Mouse (Mus musculus) CH12.LX (cell line): ENCODE measurements at regions not wholly inside any gene's neighbourhood (a gene's known extent, or its start where the extent isn't known, plus 50 kb on each side); places are given as distances from the start of the nearest gene placed in this dataset.

Source experiments
- DNase-seq: peaks from one replicate; pipeline ENCODE4 v3.0.0-alpha.2; 2013; ENCODE audit errors: extremely low read depth
- H3K27ac ChIP-seq: 2 replicates; pipeline ENCODE4 v1.5.1; 2012; ENCODE audit warnings: low read depth, mild to moderate bottlenecking, control low read depth, moderate library complexity; ENCODE audit not compliant: insufficient read depth
- H3K27me3 ChIP-seq: replicated peaks from 2 replicates; pipeline ENCODE3; 2012; ENCODE audit warnings: inconsistent platforms
- H3K36me3 ChIP-seq, 2 experiments: replicated peaks in 1 of 2; 2 replicates each; pipeline versions ENCODE3 to v1.6.1; 2012; ENCODE audit warnings: inconsistent platforms in 1 of 2, low read length in 1 of 2, mild to moderate bottlenecking in 1 of 2, mixed read lengths in 1 of 2, moderate library complexity in 1 of 2; ENCODE audit not compliant: control insufficient read depth in 1 of 2, insufficient read depth in 1 of 2
- H3K4me1 ChIP-seq, 2 experiments: 2 replicates each; pipeline ENCODE4 v1.6.1; 2012; ENCODE audit warnings: inconsistent platforms in 1 of 2, moderate library complexity in 1 of 2; ENCODE audit not compliant: insufficient read depth in 2 of 2, control insufficient read depth in 1 of 2
- H3K4me2 ChIP-seq: 2 replicates; pipeline ENCODE4 v1.6.1; 2012; ENCODE audit warnings: low read depth, mild to moderate bottlenecking, control low read depth; ENCODE audit not compliant: poor library complexity, insufficient read depth, severe bottlenecking
- H3K4me3 ChIP-seq, 3 experiments: fragments of 150-350 bp in 1 of 3; sonication (generic) in 1 of 3; replicated peaks in 1 of 3; 2 replicates each; pipeline versions ENCODE3 to v1.5.1; 2011 to 2012; ENCODE audit warnings: low read depth in 2 of 3, low read length in 2 of 3, mild to moderate bottlenecking in 2 of 3, moderate library complexity in 2 of 3, control low read depth in 1 of 3, improper control_type of control experiment in 1 of 3, inconsistent platforms in 1 of 3, mixed read lengths in 1 of 3; ENCODE audit not compliant: poor library complexity in 1 of 3
- H3K79me2 ChIP-seq: replicated peaks from 2 replicates; pipeline ENCODE4 v1.6.1; 2012; ENCODE audit warnings: mild to moderate bottlenecking, moderate library complexity; ENCODE audit not compliant: control insufficient read depth, poor library complexity, insufficient read depth, severe bottlenecking; ENCODE audit errors: extremely low read depth
- H3K9ac ChIP-seq: 2 replicates; pipeline ENCODE4 v1.6.1; 2012; ENCODE audit warnings: low read depth, mild to moderate bottlenecking, control low read depth, moderate library complexity; ENCODE audit not compliant: insufficient read depth
- H3K9me3 ChIP-seq: replicated peaks from 2 replicates; pipeline ENCODE3; 2012; ENCODE audit warnings: low read length, inconsistent platforms, mixed read lengths
- BHLHE40 ChIP-seq: IDR thresholded peaks from 2 replicates; pipeline ENCODE4 v1.6.1; 2011; ENCODE audit warnings: mild to moderate bottlenecking, low read depth, low read length, improper control_type of control experiment
- CHD1 ChIP-seq: IDR thresholded peaks from 2 replicates; pipeline ENCODE4 v1.6.1; 2012; ENCODE audit warnings: low read depth, low read length, improper control_type of control experiment, inconsistent platforms
- CHD2 ChIP-seq: IDR thresholded peaks from 2 replicates; pipeline ENCODE4 v1.6.1; 2011; ENCODE audit warnings: low read length, improper control_type of control experiment
- CTCF ChIP-seq, 2 experiments: IDR thresholded peaks in 1 of 2; conservative IDR thresholded peaks in 1 of 2; 2 replicates each; pipeline ENCODE4 v1.5.1; 2011 to 2012; ENCODE audit warnings: low read depth in 2 of 2, low read length in 2 of 2, improper control_type of control experiment in 1 of 2, inconsistent platforms in 1 of 2, mild to moderate bottlenecking in 1 of 2, moderate library complexity in 1 of 2
- EP300 ChIP-seq: IDR thresholded peaks from 2 replicates; pipeline ENCODE4 v1.6.1; 2011; ENCODE audit warnings: low read length, improper control_type of control experiment
- JUN ChIP-seq: IDR thresholded peaks from 2 replicates; pipeline ENCODE4 v1.6.1; 2011; ENCODE audit warnings: low read depth, mild to moderate bottlenecking, low read length, improper control_type of control experiment, moderate library complexity; ENCODE audit not compliant: insufficient read depth
- JUND ChIP-seq: conservative IDR thresholded peaks from 2 replicates; pipeline ENCODE4 v1.6.1; 2011; ENCODE audit warnings: low read depth, low read length, improper control_type of control experiment
- KAT2A ChIP-seq: IDR thresholded peaks from 2 replicates; pipeline ENCODE4 v1.6.1; 2012; ENCODE audit warnings: low read length, improper control_type of control experiment, inconsistent platforms; ENCODE audit not compliant: insufficient replicate concordance
- MAFK ChIP-seq: IDR thresholded peaks from 2 replicates; pipeline ENCODE4 v1.6.1; 2011; ENCODE audit warnings: low read length, improper control_type of control experiment; ENCODE audit not compliant: insufficient replicate concordance
- MXI1 ChIP-seq: IDR thresholded peaks from 2 replicates; pipeline ENCODE4 v1.6.1; 2011; ENCODE audit warnings: mild to moderate bottlenecking, low read depth, low read length, improper control_type of control experiment
- MYC ChIP-seq: IDR thresholded peaks from 2 replicates; pipeline ENCODE4 v1.6.1; 2011; ENCODE audit warnings: low read depth, mild to moderate bottlenecking, improper control_type of control experiment, low read length
- NELFE ChIP-seq: IDR thresholded peaks from 2 replicates; pipeline ENCODE4 v1.6.1; 2011; ENCODE audit warnings: low read depth, low read length, improper control_type of control experiment
- NRF1 ChIP-seq: IDR thresholded peaks from 2 replicates; pipeline ENCODE4 v1.6.1; 2014; ENCODE audit warnings: low read depth, mild to moderate bottlenecking, inconsistent platforms, low read length, improper control_type of control experiment, moderate library complexity
- POLR2AphosphoS2 ChIP-seq: IDR thresholded peaks from 2 replicates; pipeline ENCODE4 v1.6.1; 2011; ENCODE audit warnings: low read depth, low read length, improper control_type of control experiment
- RAD21 ChIP-seq: IDR thresholded peaks from 2 replicates; pipeline ENCODE4 v1.6.1; 2011; ENCODE audit warnings: low read depth, mild to moderate bottlenecking, low read length, improper control_type of control experiment, moderate library complexity
- RCOR1 ChIP-seq: conservative IDR thresholded peaks from 2 replicates; pipeline ENCODE4 v1.6.1; 2012; ENCODE audit warnings: low read depth, mild to moderate bottlenecking, inconsistent platforms, low read length, improper control_type of control experiment
- SMC3 ChIP-seq: IDR thresholded peaks from 2 replicates; pipeline ENCODE4 v1.6.1; 2011; ENCODE audit warnings: low read depth, low read length, improper control_type of control experiment
- TBP ChIP-seq: conservative IDR thresholded peaks from 2 replicates; pipeline ENCODE4 v1.6.1; 2011; ENCODE audit warnings: low read depth, low read length, improper control_type of control experiment
- TCF12 ChIP-seq: IDR thresholded peaks from 2 replicates; pipeline ENCODE4 v1.6.1; 2014; ENCODE audit warnings: low read depth, mild to moderate bottlenecking, inconsistent platforms, low read length, improper control_type of control experiment
- UBTF ChIP-seq: IDR thresholded peaks from 2 replicates; pipeline ENCODE4 v1.6.1; 2012; ENCODE audit warnings: low read depth, mild to moderate bottlenecking, inconsistent platforms, low read length, improper control_type of control experiment, moderate library complexity
- USF2 ChIP-seq: conservative IDR thresholded peaks from 2 replicates; pipeline ENCODE4 v1.6.1; 2011; ENCODE audit warnings: low read depth, low read length, improper control_type of control experiment
- ZC3H11A ChIP-seq: IDR thresholded peaks from 2 replicates; pipeline ENCODE4 v1.6.1; 2012; ENCODE audit warnings: low read depth, mild to moderate bottlenecking, inconsistent platforms, low read length, improper control_type of control experiment
- ZKSCAN1 ChIP-seq: IDR thresholded peaks from 2 replicates; pipeline ENCODE4 v1.6.1; 2012; ENCODE audit warnings: low read depth, inconsistent platforms, low read length, improper control_type of control experiment, borderline replicate concordance
- ZNF384 ChIP-seq: IDR thresholded peaks from 2 replicates; pipeline ENCODE4 v1.6.1; 2012; ENCODE audit warnings: low read depth, low read length, improper control_type of control experiment, inconsistent platforms
- dilution Hi-C: fragments of 300-500 bp; cut with MboI; formaldehyde crosslinking; loops from 2 replicates; pipeline ENCODE4 v1.14.3; 2020; ENCODE audit warnings: low sequenced_read_pairs; ENCODE audit not compliant: extremely low pct_unique_long_range_greater_than_20kb, extremely low pct_ligation_motif_present
- in situ Hi-C: fragments of 300-500 bp; cut with MboI; formaldehyde crosslinking; loops from 3 replicates; pipeline ENCODE4 v1.14.3; 2019; ENCODE audit warnings: low sequenced_read_pairs, low pct_ligation_motif_present, low pct_unique_long_range_greater_than_20kb, mixed read lengths

- dilution Hi-C loops = no loop called here
- peaks cover 2% of the 10 kb centered on the region for H3K9me3 ChIP-seq
- no peak overlapping the region for H3K27ac ChIP-seq
- H3K27me3 ChIP-seq = peaks cover 92% of the 10 kb centered on the region
- TF ChIP-seq UBTF (no peak), MXI1 (no peak), RAD21 (no peak), ZC3H11A (no peak), TBP (no peak), KAT2A (no peak), JUN (no peak), USF2 (no peak), CTCF (conservative IDR thresholded peaks at IDR 0.05 in 1 of 2, IDR thresholded peaks at IDR 0.05 in 1 of 2; ENCODE audit: low read depth in 2 of 2, low read length in 2 of 2) (no peak), EP300 (no peak), ZNF384 (no peak), NRF1 (no peak), NELFE (no peak), BHLHE40 (no peak), ZKSCAN1 (no peak), TCF12 (no peak)
- TF ChIP-seq, all 38 proteins: peak for 0
- H3K9ac ChIP-seq = no peak overlapping the region
- H3K79me2 ChIP-seq = no peaks in the 10 kb centered on the region
- H3K36me3 ChIP-seq = no peaks in the 10 kb centered on the region
- no peak overlapping the region for H3K4me2 ChIP-seq
- DNase-seq = no peak
- H3K4me3 ChIP-seq = no peak overlapping the region
- H3K4me1 ChIP-seq = no peaks in the 10 kb centered on the region
- in situ Hi-C loops = no loop called here
These were observed 67.0 kb upstream of the Calcoco1 start for GRCm38 (mm10) chr15:102788846-102789518.

- TF ChIP-seq MYC (no peak), MAFK (no peak), POLR2AphosphoS2 (no peak), JUN (no peak), JUND (no peak), CHD2 (no peak), KAT2A (no peak), SMC3 (no peak), CHD1 (no peak), BHLHE40 (no peak), TCF12 (no peak), RCOR1 (no peak), NELFE (no peak), USF2 (no peak), ZC3H11A (no peak)
- no peak overlapping the region for H3K9ac ChIP-seq
- dilution Hi-C loops = no loop called here
- H3K27ac ChIP-seq = no peak overlapping the region
- H3K4me2 ChIP-seq = no peak overlapping the region
- DNase-seq = no peak
- peaks cover 100% of the 10 kb centered on the region for H3K27me3 ChIP-seq
- in situ Hi-C loops = no loop called here
- H3K9me3 ChIP-seq = peaks cover 2% of the 10 kb centered on the region
- no peaks in the 10 kb centered on the region for H3K36me3 ChIP-seq
- no peaks in the 10 kb centered on the region for H3K4me1 ChIP-seq
- no peaks in the 10 kb centered on the region for H3K79me2 ChIP-seq
- no peak overlapping the region for H3K4me3 ChIP-seq
These were observed 75.1 kb upstream of the Calcoco1 start for GRCm38 (mm10) chr15:102797020-102797618.
